Mouse (Mus musculus) spleen, embryonic (tissue): Measurements from ENCODE around the gene Wdr26.

Source experiments
- CTCF ChIA-PET: fragments of 350-600 bp; sonication (Branson Sonifier 250); formaldehyde crosslinking; loops from one replicate; lab custom pipeline; 2022; lab: Charles Lee

Gene Wdr26

GRCm38 (mm10) chr1:181245067-181245466, 33.3 kb upstream of the Wdr26 start:
- CTCF ChIA-PET: no interaction called here

- CTCF ChIA-PET: no interaction called here
Measured at GRCm38 (mm10) chr1:181241185-181241584, 29.4 kb upstream of the Wdr26 start.

- CTCF ChIA-PET: interaction anchor here (0.6 kb wide), 1 partner anchor 24 kb away, joined by 3 read pairs; no protein-coding TSS in a partner anchor
Measured at GRCm38 (mm10) chr1:181237332-181237731, 25.5 kb upstream of the Wdr26 start.

- CTCF ChIA-PET: interaction anchor here (0.5 to 0.6 kb wide), 2 partner anchors 12 to 1036 kb away, joined by 3 to 7 read pairs; no protein-coding TSS in a partner anchor
Measured at GRCm38 (mm10) chr1:181234326-181235035, 22.7 kb upstream of the Wdr26 start.

- CTCF ChIA-PET: interaction anchor here (0.5 to 0.6 kb wide), 3 partner anchors 11 to 1035 kb away, joined by 3 to 7 read pairs (median 6); no protein-coding TSS in a partner anchor
Measured at GRCm38 (mm10) chr1:181233734-181234133, 21.9 kb upstream of the Wdr26 start.

GRCm38 (mm10) chr1:181232307-181233027, 20.7 kb upstream of the Wdr26 start:
- CTCF ChIA-PET: interaction anchor here (0.5 to 3.2 kb wide), 4 partner anchors 14 to 876 kb away, joined by 3 to 18 read pairs (median 8); partner anchors contain the start of gene Wdr26

GRCm38 (mm10) chr1:181231821-181232220, 20.0 kb upstream of the Wdr26 start:
- CTCF ChIA-PET: interaction anchor here (0.8 to 3.2 kb wide), 3 partner anchors 14 to 31 kb away, joined by 3 to 18 read pairs (median 3); partner anchors contain the start of gene Wdr26

GRCm38 (mm10) chr1:181231262-181231661, 19.5 kb upstream of the Wdr26 start:
- CTCF ChIA-PET: interaction anchor here (0.8 to 3.2 kb wide), 3 partner anchors 14 to 31 kb away, joined by 3 to 18 read pairs (median 3); partner anchors contain the start of gene Wdr26

GRCm38 (mm10) chr1:181230731-181231148, 18.9 kb upstream of the Wdr26 start:
- CTCF ChIA-PET: interaction anchor here (0.8 to 3.2 kb wide), 2 partner anchors 13 to 18 kb away, joined by 3 to 18 read pairs; partner anchors contain the start of gene Wdr26

GRCm38 (mm10) chr1:181229046-181229445, 17.2 kb upstream of the Wdr26 start:
- CTCF ChIA-PET: no interaction called here

- CTCF ChIA-PET: no interaction called here
Measured at GRCm38 (mm10) chr1:181228591-181228990, 16.8 kb upstream of the Wdr26 start.

- CTCF ChIA-PET: no interaction called here
Measured at GRCm38 (mm10) chr1:181227804-181228203, 16.0 kb upstream of the Wdr26 start.

- CTCF ChIA-PET: interaction anchor here (0.9 kb wide), 1 partner anchor 9 kb away, joined by 3 read pairs; no protein-coding TSS in a partner anchor
Measured at GRCm38 (mm10) chr1:181226850-181227249, 15.0 kb upstream of the Wdr26 start.

- CTCF ChIA-PET: interaction anchor here (0.6 kb wide), 2 partner anchors 366 to 812 kb away, joined by 3 read pairs; no protein-coding TSS in a partner anchor
Measured at GRCm38 (mm10) chr1:181225281-181225680, 13.5 kb upstream of the Wdr26 start.

- CTCF ChIA-PET: interaction anchor here (0.7 kb wide), 1 partner anchor 12 kb away, joined by 7 read pairs; no protein-coding TSS in a partner anchor
Measured at GRCm38 (mm10) chr1:181222041-181222440, 10.2 kb upstream of the Wdr26 start.

GRCm38 (mm10) chr1:181216315-181216714, 4.5 kb upstream of the Wdr26 start:
- CTCF ChIA-PET: no interaction called here

- CTCF ChIA-PET: interaction anchor here (0.6 to 2.8 kb wide), 2 partner anchors 17 to 66 kb away, joined by 3 to 18 read pairs; no protein-coding TSS in a partner anchor
Measured at GRCm38 (mm10) chr1:181214296-181215035, 2.7 kb upstream of the Wdr26 start.

- CTCF ChIA-PET: interaction anchor here (0.6 to 2.8 kb wide), 3 partner anchors 20 to 45 kb away, joined by 3 to 18 read pairs (median 4); no protein-coding TSS in a partner anchor
Measured at GRCm38 (mm10) chr1:181211403-181211919, 340 bp downstream of the Wdr26 start.

GRCm38 (mm10) chr1:181210601-181211402, 999 bp downstream of the Wdr26 start:
- CTCF ChIA-PET: interaction anchor here (0.6 kb wide), 2 partner anchors 38 to 186 kb away, joined by 3 to 5 read pairs; no protein-coding TSS in a partner anchor
